Mouse (Mus musculus) cerebellum, adult 2 months (tissue): ENCODE measurements around the gene Acap3.

Source experiments
- CTCF ChIP-seq: fragments of 200-500 bp; IDR thresholded peaks from 2 replicates; pipeline ENCODE4 v1.5.1; 2011; ENCODE audit warnings: low read depth, mild to moderate bottlenecking, control low read depth, low read length, moderate library complexity, borderline replicate concordance; ENCODE audit not compliant: insufficient read depth
- POLR2A ChIP-seq: fragments of 200-500 bp; IDR thresholded peaks from 2 replicates; pipeline ENCODE4 v1.6.1; 2011; ENCODE audit warnings: low read length, control low read depth, borderline replicate concordance; ENCODE audit not compliant: insufficient read depth

- TF ChIP-seq CTCF: no peak
- TF ChIP-seq POLR2A: no peak
Observed at GRCm38 (mm10) chr4:155854991-155855390, 36.6 kb upstream of the Acap3 start.
